Mouse (Mus musculus): ENCODE data around the gene Cngb1.

Cngb1 gene

DNA sequence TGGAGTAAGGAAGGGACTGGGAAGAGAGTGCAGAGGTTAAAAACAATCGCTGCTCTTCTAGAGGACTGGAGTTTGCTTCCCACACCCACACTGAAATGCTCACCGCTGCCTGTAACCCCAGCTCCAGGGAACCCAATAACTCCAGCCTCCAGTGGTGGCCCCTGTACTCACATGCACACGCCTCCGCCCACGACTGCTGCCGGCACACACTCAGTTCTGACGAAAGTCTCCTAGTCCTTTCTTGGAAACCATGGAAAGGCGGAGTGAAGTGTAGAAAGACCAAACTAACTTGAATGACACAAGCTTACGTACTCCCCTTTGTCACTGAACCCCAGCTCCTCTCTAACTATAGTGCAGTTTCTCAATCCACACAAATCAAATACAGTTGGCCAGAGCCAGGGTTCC lies 106.4 kb downstream of the Cngb1 start:
- DNase-seq (ENCODE audit: inconsistent ontology term) = no peak

DNA sequence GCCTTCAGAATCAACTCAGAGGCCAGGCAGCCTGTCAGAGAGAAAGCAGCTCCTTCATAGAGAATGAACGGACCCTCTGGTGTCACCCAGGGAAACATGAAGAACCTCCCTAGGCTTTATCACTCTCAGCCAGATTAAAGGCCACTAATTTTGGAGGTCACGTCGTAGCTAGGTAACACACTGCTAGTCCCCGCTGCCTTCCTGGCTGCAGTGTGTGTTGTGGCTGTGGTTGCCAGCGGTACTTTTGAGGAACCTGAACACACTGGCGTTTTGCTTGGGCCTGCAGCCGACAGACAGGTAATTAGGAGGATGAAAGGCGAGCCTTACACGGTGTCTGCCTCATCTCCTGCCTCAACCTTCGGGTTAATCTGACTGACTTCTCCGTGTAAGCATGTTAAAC lies 110.7 kb downstream of the Cngb1 start:
- DNase-seq (ENCODE audit: inconsistent ontology term) = no peak

DNA sequence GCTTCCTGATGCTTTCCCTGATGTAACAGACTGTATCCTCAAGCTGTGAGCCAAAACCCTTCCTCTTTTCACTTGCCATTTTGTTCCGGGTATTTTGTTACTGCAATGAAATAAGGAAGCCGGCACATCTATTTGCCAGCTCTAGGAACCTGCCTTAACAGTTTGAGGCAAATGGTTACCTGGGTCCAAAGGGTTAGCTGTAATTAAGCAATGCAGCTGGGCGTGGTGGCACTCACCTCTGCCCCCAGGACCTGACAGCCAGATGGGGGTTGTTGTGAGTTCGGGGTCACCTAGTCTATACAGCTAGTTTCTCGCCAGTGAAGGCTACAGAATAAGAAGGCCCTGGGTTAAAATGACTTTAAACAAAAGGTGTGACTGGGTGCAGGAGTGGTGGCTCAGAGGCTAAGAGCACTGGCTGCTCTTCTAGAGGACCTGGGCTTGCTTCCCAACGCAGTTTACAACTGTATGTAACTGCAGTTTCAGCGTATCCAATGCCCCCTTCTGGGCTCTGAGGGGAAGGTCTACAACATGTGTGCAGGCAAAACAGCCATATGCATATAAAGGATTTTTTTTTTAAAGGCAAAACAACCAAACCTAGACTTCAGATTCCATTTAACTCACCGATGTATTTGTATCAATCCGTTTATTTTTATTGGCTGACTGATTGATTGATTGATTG lies 114.7 kb downstream of the Cngb1 start:
- DNase-seq (ENCODE audit: inconsistent ontology term) = no peak
